ENCODE assay signal across 13 mouse cellular contexts in the genomic region with DNA sequence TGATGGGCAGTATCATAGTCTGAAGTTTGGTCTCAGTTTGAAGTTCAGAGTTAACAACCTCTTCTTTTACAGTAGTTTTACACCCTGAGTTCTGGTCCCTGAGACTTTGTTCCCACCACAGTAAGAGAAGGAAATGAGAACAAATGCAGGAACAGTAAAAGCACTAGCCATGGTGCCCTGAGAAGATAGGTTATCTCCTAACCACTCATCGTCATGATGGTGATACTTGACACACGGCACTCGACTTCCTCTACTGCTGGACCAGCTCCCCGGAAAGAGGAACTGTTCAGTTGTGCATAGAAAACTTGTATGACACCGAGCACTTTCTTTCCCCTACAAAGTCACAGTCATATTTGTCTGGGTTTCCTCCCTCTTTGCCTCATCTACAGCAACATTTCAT.
"Had no signal": no experiment of that assay in that cellular context is flagged by ENCODE, and none has a peak within 500 bp of the region (broad histone marks: within the 10 kb centered on the region; RNA-seq: fewer than 3 reads in every experiment).

No protein-coding gene starts in this region.

- DNase-seq: kidney, postnatal 14 days; lung, adult 2 months; lung, postnatal 36 days; right cerebral cortex, postnatal 25 days had no signal

- H3K27ac ChIP-seq: kidney, embryonic 15.5 days; left cerebral cortex, adult 2 months; limb, embryonic 10.5 days; liver, embryonic 15.5 days; midbrain, embryonic 12.5 days; stomach, postnatal 0 days had no signal

- H3K4me3 ChIP-seq: kidney, embryonic 15.5 days; left cerebral cortex, adult 2 months; limb, embryonic 10.5 days; liver, embryonic 15.5 days; midbrain, embryonic 12.5 days had no signal

- H3K4me1 ChIP-seq: limb, embryonic 10.5 days; liver, embryonic 15.5 days; midbrain, embryonic 12.5 days had no signal

- H3K9me3 ChIP-seq: kidney, embryonic 15.5 days; limb, embryonic 10.5 days; liver, embryonic 15.5 days; midbrain, embryonic 12.5 days had no signal

- H3K9ac ChIP-seq: kidney, embryonic 15.5 days; liver, embryonic 15.5 days; midbrain, embryonic 12.5 days had no signal

- H3K4me2 ChIP-seq: kidney, embryonic 15.5 days; liver, embryonic 11.5 days; liver, embryonic 15.5 days; midbrain, embryonic 12.5 days had no signal

- ATAC-seq: lung, postnatal 0 days; midbrain, embryonic 16.5 days had no signal

- H3K27me3 ChIP-seq: kidney, embryonic 15.5 days; liver, embryonic 15.5 days; midbrain, embryonic 12.5 days had no signal

- H3K36me3 ChIP-seq: kidney, embryonic 15.5 days; limb, embryonic 10.5 days; liver, embryonic 15.5 days; midbrain, embryonic 12.5 days had no signal
